Mouse (Mus musculus): ENCODE data around the gene Hacd2. TPM values are rescaled to one million over a fixed set of nuclear protein-coding genes. Genes with fewer than 3 reads are reported as not detected.
A peak's percentile ranks its signal among the peaks of the same experiment; 100 is the strongest.

The Hacd2 gene
- total and polyA plus RNA-seq, 3 experiments = 8.1 to 84.7 (median 65.5) TPM

GRCm38 (mm10) chr16:35117436-35117835, 95.2 kb downstream of the Hacd2 start:
- no peak for DNase-seq

GRCm38 (mm10) chr16:35120603-35121002, 98.4 kb downstream of the Hacd2 start:
- DNase-seq = no peak

GRCm38 (mm10) chr16:35127270-35127669, 105.0 kb downstream of the Hacd2 start:
- DNase-seq = no peak

DNA sequence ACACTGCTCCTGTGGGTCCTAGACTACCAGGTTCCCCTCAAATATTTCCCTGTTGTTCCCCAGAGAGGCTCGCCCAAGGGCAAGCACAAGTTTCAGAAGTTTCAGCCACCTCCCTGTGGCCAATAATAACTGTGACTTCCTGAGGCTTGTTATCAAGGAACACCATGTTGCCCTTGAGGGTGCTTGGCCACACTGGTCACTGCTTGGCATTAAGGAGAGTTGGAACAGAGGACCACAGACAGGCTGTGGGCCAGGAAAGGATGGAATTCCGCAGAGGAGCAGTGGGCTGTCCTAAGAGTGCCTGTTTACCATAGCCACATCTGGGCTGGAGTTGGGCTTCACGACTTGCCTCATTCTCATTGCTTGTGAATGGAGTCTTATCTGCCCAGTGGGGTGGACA, 107.9 kb downstream of the Hacd2 start:
- DNase-seq = no peak

DNA sequence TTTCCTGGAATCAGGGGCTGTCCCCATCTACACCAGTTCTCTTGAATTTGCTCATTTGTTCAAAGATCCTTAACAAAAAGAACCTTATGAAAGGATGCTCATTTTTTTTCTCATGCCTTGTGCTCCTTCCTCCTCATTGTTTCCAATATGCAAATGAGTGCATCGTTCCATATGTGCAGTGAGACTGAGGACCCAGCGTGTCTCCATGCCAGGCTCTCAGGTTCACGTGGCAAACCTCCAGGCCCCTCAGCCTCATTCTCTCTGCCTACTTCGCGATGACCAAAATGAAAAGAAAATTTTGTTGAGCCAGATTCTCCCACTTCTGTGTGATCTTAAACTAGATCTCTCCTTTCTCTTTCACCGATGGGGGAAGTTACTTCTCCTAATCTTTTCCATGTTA, 117.2 kb downstream of the Hacd2 start:
- DNase-seq = no peak

- peak; percentile 37 for DNase-seq
Measured at GRCm38 (mm10) chr16:35139873-35140619, 117.8 kb downstream of the Hacd2 start.

DNA sequence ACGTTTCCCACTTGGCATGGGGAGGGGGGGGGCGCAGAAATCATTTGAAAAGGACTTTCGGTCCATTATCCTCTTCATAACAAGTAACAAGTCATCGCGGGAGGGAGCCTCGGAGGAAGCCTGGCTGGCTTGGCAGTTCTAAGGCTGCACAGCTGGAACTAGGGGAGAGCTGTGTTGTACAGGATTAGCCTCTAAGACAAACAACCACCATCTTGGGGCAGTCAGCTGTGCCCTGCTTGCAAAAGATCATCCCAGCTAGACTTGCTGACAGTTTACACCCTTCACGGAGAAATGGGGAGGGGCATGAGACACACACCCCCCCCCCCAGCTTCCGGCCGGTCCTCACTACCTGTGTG, 118.4 kb downstream of the Hacd2 start:
- DNase-seq = no peak

GRCm38 (mm10) chr16:35141839-35142238, 119.6 kb downstream of the Hacd2 start:
- no peak for DNase-seq

- DNase-seq = no peak
Measured at GRCm38 (mm10) chr16:35146153-35146552, 123.9 kb downstream of the Hacd2 start.

- peak; percentile 9 for DNase-seq
Measured at GRCm38 (mm10) chr16:35153146-35153755, 131.0 kb downstream of the Hacd2 start.

- peak; percentile 42 for DNase-seq
Measured at GRCm38 (mm10) chr16:35154245-35154640, 132.0 kb downstream of the Hacd2 start.

GRCm38 (mm10) chr16:35154641-35155390, 132.6 kb downstream of the Hacd2 start, which contains the start of gene Adcy5:
Adcy5 (plus strand) TSS chr16:35154877.
- peak; percentile 41 for DNase-seq

GRCm38 (mm10) chr16:35155391-35156305, 133.4 kb downstream of the Hacd2 start:
- DNase-seq = peak; percentile 74

DNA sequence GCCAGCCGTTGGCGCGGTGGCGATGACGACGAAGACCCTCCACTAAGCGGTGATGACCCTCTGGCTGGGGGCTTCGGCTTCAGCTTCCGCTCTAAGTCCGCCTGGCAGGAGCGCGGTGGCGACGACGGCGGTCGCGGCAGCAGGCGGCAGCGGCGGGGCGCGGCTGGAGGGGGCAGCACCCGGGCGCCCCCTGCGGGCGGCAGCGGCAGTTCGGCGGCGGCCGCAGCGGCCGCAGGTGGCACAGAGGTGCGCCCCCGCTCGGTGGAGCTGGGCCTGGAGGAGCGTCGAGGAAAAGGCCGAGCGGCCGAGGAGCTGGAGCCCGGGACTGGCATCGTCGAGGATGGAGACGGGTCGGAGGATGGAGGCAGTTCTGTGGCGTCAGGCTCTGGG, 134.1 kb downstream of the Hacd2 start:
- DNase-seq = peak; percentile 61

DNA sequence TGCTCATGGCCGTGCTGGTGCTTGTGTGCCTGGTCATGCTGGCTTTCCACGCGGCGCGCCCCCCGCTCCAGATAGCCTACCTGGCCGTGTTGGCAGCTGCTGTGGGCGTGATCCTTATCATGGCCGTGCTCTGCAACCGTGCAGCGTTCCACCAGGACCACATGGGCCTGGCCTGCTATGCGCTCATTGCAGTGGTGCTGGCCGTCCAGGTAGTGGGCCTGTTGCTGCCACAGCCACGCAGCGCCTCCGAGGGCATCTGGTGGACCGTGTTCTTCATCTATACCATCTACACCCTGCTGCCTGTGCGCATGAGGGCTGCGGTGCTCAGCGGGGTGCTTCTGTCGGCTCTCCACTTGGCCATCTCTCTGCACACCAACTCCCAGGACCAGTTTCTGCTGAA, 134.6 kb downstream of the Hacd2 start:
- DNase-seq = no peak

Other genes with a start within 250 kb of the Hacd2 start
- gene Adcy5, start 132.4 kb downstream of the Hacd2 start, total RNA-seq (2021) = 10 to 100 TPM in 1 of 2 experiments, 1 to 10 TPM in 1; 9.1 to 21.7 TPM
- 17.1 and 32.8 TPM in 2 replicates for gene Adcy5, start 132.4 kb downstream of the Hacd2 start, polyA plus RNA-seq (2012; rRNA removed)